Mouse (Mus musculus) G1E (cell line): ENCODE data around the gene Icosl.

ENCODE experiments used
- CTCF ChIP-seq: IDR thresholded peaks from 2 replicates; pipeline ENCODE4 v1.5.1; 2012; ENCODE audit warnings: low read depth, low read length, inconsistent platforms, mixed read lengths
- GATA1 ChIP-seq: IDR thresholded peaks from 2 replicates; pipeline ENCODE4 v1.6.1; 2012; ENCODE audit warnings: borderline replicate concordance, low read length, inconsistent platforms, mixed read lengths

DNA sequence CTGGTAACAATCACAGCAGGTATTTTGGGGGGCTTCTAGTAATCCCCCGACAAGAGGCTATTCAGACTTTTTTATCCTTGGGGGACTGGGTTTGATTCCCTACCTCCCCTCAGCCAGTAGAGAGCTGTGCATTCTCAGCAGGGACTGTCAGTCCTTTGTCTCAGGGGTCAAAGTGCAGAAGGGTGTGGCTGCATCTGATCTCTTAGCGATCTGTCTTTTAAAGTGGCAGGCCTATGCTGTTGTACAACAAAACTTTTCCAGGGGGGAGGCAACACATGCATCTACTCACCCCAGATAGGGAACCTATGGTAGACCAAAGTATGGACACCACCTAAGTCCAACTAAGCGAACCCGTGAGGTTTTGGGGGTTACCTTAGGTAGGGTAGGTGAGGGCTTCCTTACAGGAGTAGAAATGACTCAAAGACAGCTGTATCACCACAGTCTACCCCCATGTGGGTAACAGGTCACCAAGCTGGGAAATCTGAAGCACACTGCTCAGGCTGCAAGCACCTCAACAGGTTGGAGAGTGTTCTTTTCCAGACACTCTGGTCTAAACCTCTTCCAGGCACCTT lies 45.5 kb downstream of the Icosl start:
- TF ChIP-seq CTCF (no peak), GATA1 (no peak)
